Mouse (Mus musculus) forebrain, embryonic 12.5 days (tissue): ENCODE results near the gene Mthfd2. TPM values are rescaled to one million over a fixed set of nuclear protein-coding genes. Genes with fewer than 3 reads are reported as not detected.

Experiments
- polyA plus RNA-seq: library from polyadenylated mRNA; unstranded; fragments of >200 nt; fragmentation: Nextera tagmentation; extraction: Ambion mirVana; gene quantifications from 2 replicates; pipeline ENCODE4 v1.2.1, GENCODE M21; 2016

The Mthfd2 gene
- polyA plus RNA-seq, 1 experiment from 2014 or later = 35.8 TPM

Other genes starting within 250 kb of the Mthfd2 start
- gene Pcgf1, start 248.0 kb downstream of the Mthfd2 start, polyA plus RNA-seq = 36.3 and 37.0 TPM in 2 replicates
- gene Lbx2, start 239.5 kb downstream of the Mthfd2 start, polyA plus RNA-seq = 0.27 TPM in 1 of 2 replicates, not detected in the other
- gene Ccdc142, start 224.3 kb downstream of the Mthfd2 start, polyA plus RNA-seq = 2.6 and 3.4 TPM in 2 replicates
- gene Gm42688, start 224.3 kb downstream of the Mthfd2 start, polyA plus RNA-seq = 3.4 and 3.7 TPM in 2 replicates
- 117 TPM in 2 replicates for gene Mrpl53, start 216.9 kb downstream of the Mthfd2 start, polyA plus RNA-seq
- gene Mogs, start 210.4 kb downstream of the Mthfd2 start, polyA plus RNA-seq = 37.4 and 38.6 TPM in 2 replicates
- gene Wbp1, start 204.3 kb downstream of the Mthfd2 start, polyA plus RNA-seq = 202 and 219 TPM in 2 replicates
- 19.0 and 20.6 TPM in 2 replicates for gene Ino80b, start 200.5 kb downstream of the Mthfd2 start, polyA plus RNA-seq
- gene Rtkn, start 190.4 kb downstream of the Mthfd2 start, polyA plus RNA-seq = 19.9 and 20.1 TPM in 2 replicates
- gene Wdr54, start 169.5 kb downstream of the Mthfd2 start, polyA plus RNA-seq = 12.5 and 15.4 TPM in 2 replicates
- 1.8 and 2.7 TPM in 2 replicates for gene 1700003E16Rik, start 169.5 kb downstream of the Mthfd2 start, polyA plus RNA-seq
- 128 and 137 TPM in 2 replicates for gene Dctn1, start 160.0 kb downstream of the Mthfd2 start, polyA plus RNA-seq
- gene Slc4a5, start 106.1 kb downstream of the Mthfd2 start, polyA plus RNA-seq = 0.12 and 0.24 TPM in 2 replicates
- gene Mob1a, start 108 bp upstream of the Mthfd2 start, polyA plus RNA-seq = 56.3 and 57.3 TPM in 2 replicates
- gene Bola3, start 23.2 kb upstream of the Mthfd2 start, polyA plus RNA-seq = 106 and 109 TPM in 2 replicates
- gene Tet3, start 133.2 kb upstream of the Mthfd2 start, polyA plus RNA-seq = 62.7 and 74.3 TPM in 2 replicates
- gene Dguok, start 181.1 kb upstream of the Mthfd2 start, polyA plus RNA-seq = 56.3 and 64.7 TPM in 2 replicates
- gene Actg2, start 210.4 kb upstream of the Mthfd2 start, polyA plus RNA-seq = 2.2 and 4.3 TPM in 2 replicates
- 27.7 and 28.8 TPM in 2 replicates for gene Stambp, start 246.8 kb upstream of the Mthfd2 start, polyA plus RNA-seq